Mouse (Mus musculus) layer of hippocampus, adult 2 months (tissue): Measurements from ENCODE around the gene Tor1aip1. TPM values are rescaled to one million over a fixed set of nuclear protein-coding genes. Genes with fewer than 3 reads are reported as not detected.

ENCODE experiments used
- DNase-seq, 2 experiments: peaks; one replicate each; pipeline ENCODE4 v3.0.0; 2022; ENCODE audit warnings: low spot score in 2 of 2
- H3K27ac ChIP-seq: fragments of 200-600 bp; 2 replicates; pipeline ENCODE4 v1.8.1; 2022
- H3K4me3 ChIP-seq: fragments of 200-600 bp; 2 replicates; pipeline ENCODE4 v1.8.1; 2022; ENCODE audit warnings: mild to moderate bottlenecking
- CTCF ChIP-seq: fragments of 200-600 bp; conservative IDR thresholded peaks from 2 replicates; pipeline ENCODE4 v1.8.1; 2022; ENCODE audit warnings: antibody characterized with exemption, mild to moderate bottlenecking, moderate library complexity
- total RNA-seq, 2 experiments: library from RNA; stranded (reverse); gene quantifications; 2 replicates each; pipeline ENCODE4 v1.2.3; 2021

Gene Tor1aip1
- total RNA-seq, 2 experiments from 2014 or later: 32.7 to 33.6 TPM

DNA sequence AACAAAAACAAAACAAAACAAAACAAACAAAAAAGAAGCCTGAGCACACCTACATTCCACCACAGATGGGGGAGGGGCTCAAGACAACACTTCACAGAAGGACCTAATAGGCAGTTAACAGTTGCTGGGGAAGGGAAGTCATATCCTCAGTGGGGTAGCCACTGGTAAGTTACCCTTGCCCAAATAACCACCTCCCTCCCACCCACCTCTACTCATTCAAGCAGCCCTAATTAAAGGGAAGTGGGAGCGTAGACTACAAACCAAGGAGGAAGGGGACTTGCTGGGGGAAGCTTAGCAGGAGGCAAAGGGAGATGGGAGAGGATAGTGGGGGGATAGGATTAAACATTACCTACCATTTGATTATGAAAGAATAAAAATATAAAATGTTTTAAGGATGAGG lies 15.9 kb downstream of the Tor1aip1 start:
- no peak overlapping the region for H3K4me3 ChIP-seq
- no peak overlapping the region for H3K27ac ChIP-seq
- no peak for TF ChIP-seq CTCF
- DNase-seq: no peak

DNA sequence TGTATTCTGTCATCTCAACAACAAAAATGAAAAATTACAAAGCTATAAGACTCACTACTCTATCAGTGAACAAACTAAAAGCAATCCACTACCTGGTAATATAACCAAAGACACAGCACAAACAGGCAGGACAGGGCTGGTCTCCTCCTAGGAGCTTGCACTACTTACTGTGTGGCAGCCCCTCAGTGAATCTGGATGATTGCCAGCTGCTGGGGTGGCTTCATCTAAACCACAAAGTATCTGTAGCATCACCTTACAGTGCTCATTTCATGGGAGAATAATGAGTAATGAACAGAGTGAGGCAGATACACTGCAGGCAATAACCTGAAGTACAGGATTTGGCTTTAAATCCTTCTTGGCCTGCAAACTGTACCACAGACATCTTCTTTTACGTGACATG lies 16.5 kb downstream of the Tor1aip1 start:
- Histone ChIP-seq H3K4me3 (no peak overlapping the region), H3K27ac (no peak overlapping the region)
- no peak for TF ChIP-seq CTCF
- no peak for DNase-seq

DNA sequence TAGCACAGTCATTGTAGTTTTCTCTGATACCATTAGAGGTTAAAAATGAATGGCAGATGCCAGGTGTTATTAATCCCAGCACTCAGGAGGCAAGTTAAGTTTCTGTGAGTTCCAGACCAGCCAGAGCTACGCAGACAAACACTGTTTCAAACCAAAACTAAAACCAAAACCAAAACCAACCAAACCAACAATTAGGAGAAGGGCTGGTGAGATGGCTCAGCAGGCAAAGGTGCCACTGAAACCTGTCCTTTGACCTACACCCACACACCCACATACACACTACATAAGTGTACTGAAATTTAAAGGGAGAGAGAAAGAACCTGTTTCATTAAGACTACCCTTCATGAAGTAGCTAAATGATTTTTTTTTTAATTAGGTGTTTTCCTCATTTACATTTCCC lies 27.3 kb downstream of the Tor1aip1 start:
- TF ChIP-seq CTCF: no peak
- Histone ChIP-seq H3K27ac (no peak overlapping the region), H3K4me3 (no peak overlapping the region)
- no peak for DNase-seq

DNA sequence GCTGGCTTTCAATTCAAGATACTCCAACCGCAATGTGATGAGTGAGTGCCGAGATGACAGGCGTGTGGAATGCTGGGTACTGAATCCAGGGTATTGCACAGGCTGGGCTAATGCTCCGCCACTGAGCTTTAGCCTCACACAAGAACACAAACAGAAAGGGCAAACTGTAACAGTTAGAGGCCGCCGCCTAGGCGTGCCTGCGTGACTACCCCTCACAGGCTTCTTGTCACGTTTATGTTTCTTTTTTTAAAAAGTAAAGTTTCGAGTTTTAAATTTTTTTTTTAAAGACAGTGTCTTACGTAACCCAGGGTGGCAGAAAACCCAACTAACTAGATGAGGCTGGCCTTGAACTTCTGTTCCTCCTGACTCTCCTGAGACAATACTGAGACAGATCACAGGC lies 30.4 kb downstream of the Tor1aip1 start:
- no peak for DNase-seq
- Histone ChIP-seq H3K27ac (no peak overlapping the region), H3K4me3 (no peak overlapping the region)
- TF ChIP-seq CTCF: no peak

DNA sequence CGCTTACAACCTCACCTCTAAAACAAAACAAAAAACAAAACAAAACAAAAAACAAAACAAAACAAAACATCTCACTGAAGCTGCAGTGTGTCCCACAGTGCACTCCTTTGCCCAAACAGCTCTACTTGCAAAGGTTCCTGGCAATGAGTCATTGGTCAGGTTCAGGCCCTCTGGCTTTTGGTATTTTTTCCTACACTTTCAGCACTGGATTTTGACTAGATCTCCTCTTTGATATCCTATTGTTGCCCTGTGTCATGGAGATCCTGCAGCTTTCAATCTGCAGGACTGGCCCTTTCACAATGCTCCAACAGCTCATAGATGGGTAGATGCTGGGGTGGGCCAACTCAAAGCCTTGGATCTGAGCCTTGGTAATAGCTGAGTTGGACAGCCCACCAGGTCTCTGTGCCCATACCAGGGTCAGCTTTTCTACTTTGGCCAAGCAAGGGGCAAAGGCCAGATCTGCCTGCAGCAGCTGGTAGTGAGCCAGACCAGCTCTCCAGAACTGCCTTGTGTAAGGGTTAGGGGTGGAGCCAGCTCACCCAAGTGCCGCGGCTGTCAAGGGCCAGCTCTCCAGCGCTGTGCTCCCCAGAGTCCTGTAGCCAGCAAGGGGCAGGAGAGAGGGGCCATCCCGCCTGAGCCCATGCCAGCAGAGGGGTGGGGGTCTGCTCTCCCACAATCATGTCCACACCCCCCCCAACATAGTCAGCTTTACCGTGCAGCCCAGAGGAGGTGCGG lies 32.9 kb downstream of the Tor1aip1 start:
- TF ChIP-seq CTCF: no peak
- DNase-seq: no peak

DNA sequence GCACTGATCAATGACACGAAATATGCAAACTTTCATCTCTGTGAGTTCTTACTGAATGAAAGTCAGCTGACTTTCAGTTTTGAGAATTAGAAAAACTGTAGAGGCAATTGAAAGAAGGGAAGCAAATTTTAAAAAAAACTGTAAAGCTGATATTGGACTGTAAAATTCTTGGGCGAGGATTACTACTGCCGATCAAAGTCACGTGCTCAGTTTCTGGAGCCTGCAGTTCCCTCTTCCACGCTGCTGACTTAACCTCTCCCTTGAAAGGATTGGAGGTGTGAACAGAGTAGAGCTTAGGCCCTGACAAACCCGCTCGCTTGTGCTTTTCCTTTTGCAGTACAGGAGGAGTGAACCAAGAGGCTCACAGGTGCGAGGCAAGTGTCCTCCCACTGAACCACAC lies 33.9 kb downstream of the Tor1aip1 start:
- no peak overlapping the region for H3K4me3 ChIP-seq
- no peak overlapping the region for H3K27ac ChIP-seq
- TF ChIP-seq CTCF: no peak
- no peak for DNase-seq

More for the DNA sequence above, 32.9 kb downstream of the Tor1aip1 start:
- no peak overlapping the region for H3K27ac ChIP-seq
- no peak overlapping the region for H3K4me3 ChIP-seq

DNA sequence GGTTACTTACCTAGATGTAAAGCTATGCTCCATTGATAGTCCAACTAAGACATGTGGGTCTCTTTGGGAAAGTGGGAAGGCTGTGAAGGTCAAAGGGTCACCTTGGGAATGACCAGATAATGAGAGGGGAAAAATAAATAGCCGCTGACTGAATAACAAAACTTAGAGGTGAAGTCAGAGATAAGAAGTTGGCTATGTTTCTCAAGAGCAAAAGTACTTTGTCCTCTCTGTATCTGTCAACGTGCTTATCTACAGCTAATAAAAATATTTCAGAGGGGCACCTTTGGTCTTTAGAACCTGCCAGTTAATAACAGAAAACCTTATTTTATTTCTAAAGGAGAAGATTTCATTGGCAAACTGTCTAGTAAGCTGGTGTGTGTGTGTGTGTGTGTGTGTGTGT lies 40.7 kb downstream of the Tor1aip1 start:
- DNase-seq: no peak
- TF ChIP-seq CTCF: no peak
- no peak overlapping the region for H3K4me3 ChIP-seq
- H3K27ac ChIP-seq: no peak overlapping the region

DNA sequence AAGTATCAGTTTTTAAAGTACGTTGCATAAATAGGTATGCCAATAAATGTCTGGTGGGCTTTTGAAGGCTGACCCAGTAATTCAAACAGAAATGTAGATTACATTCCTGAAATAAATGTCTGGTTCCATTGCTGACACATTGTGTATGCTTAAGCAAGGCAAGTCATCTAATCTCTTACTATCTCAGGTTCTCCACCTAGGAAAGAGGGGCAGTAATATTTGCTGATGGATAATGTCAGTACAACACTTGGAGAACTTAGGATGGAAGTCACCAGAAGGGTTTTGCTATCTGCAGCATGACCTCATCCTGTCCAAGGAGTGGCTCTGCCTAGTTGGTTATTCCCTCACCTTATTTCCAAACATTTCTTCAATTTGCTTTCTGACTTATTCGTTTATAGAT lies 41.8 kb downstream of the Tor1aip1 start:
- no peak for DNase-seq
- TF ChIP-seq CTCF: no peak
- H3K27ac ChIP-seq: no peak overlapping the region

DNA sequence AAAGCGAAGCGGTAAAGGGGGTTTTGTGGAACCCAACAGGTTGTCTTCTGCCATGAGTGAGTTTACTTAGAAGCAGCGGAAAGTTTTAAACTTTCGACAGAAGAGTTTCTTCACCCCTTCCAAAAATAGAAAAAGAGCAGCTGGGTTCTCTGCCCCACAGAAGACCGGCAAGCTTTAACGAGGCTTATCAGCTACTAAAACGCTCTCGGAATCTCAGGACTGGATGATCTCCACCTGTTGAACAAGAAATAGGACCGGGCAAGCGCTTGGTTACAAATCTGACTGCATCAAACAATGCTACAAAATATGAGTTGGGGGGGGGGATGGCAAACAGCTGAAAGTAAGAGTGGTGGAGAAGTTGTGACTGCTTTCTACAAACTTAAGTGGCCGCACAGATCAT lies 45.9 kb downstream of the Tor1aip1 start:
- no peak for DNase-seq
- Histone ChIP-seq H3K27ac (no peak overlapping the region), H3K4me3 (no peak overlapping the region)
- TF ChIP-seq CTCF: no peak

More for the DNA sequence above, 41.8 kb downstream of the Tor1aip1 start:
- no peak overlapping the region for H3K4me3 ChIP-seq

DNA sequence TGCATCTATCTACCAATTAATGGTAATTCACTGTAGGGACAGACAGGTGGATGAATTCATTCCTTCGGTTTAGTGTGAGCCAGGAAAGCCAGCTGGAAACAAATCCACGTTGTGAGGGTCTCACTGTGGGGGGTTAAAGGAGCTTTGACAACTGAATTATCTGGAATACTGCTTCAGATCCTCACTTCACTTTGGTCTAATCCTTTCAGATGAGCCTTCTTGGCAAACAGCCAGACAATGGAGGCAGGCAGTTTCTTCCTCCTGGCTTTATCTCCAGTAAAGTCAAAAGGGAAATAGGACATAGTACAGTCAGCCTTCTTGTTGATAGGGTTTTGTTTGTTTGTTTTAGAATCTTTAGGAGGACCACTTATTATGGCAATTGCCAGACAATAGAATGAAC lies 46.9 kb downstream of the Tor1aip1 start:
- no peak for TF ChIP-seq CTCF
- H3K27ac ChIP-seq: no peak overlapping the region
- H3K4me3 ChIP-seq: no peak overlapping the region
- no peak for DNase-seq

DNA sequence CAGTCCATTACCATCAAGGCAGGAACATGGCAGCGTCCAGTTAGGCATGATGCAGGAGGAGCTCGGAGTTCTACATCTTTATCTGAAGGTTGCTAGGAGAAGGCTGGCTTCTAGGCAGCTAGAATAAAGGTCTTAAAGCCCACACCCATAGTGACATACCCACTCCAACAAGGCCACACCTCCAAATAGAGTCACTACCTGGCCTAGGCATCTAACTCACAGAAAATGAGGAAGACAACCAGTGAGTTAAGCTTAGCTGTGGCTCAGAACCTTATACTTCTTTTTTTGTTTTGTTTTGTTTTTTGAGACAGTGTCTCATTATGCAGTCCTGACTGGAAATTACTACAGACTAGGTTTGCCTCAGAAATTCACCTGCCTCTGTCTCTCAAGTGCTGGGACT lies 48.7 kb downstream of the Tor1aip1 start:
- no peak for TF ChIP-seq CTCF
- DNase-seq: no peak
- no peak overlapping the region for H3K4me3 ChIP-seq
- no peak overlapping the region for H3K27ac ChIP-seq

DNA sequence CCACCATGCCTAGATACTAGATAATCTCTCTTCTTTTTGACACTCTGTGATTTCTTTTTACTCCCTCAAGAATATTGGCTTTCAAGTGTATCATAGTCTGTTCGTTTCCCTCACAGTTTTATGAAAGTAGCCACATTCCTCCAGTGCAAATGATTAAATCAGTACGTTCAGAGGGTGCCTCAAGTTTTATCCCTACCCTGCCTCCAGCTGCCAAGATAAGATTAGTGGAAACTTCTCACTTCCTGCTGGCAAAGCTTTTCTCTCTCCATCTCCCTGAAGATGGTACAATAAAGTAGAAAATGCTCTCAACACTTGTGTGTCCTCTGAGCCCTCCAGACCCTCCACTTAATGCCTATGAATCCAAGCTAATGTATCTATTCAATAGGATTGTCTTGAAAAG lies 61.3 kb downstream of the Tor1aip1 start:
- Histone ChIP-seq H3K4me3 (no peak overlapping the region), H3K27ac (no peak overlapping the region)
- no peak for TF ChIP-seq CTCF
- DNase-seq: no peak

DNA sequence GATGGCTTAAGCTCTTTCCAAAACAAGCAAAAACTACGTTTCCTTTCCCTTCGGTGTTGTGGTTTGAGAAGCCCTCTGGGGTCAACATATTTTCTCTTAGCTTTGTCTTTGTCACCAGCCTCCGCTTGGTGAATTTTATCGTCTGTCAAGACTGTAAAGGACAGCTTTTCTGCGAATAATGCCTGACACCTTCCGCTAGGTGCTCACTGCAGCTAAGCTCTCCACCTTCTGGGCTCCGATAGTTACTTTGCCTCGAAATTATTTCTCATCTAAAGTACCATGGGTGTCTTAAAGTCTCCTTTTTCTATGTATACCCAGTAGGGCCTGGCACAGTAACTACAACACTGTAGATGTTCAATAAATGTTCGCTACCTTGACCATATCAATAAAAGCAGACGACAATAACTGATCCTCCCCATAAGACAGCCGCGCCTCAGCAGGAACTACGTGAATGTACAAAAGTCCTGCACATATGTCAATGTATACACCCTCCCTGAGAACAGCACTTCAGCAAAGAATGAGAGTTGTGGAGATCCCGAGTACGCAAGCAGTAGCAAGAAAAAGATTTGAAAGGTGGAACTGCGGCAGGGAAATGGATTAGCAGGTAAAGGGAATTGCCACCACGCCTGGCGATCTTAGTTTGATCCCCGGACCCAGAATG lies 62.4 kb downstream of the Tor1aip1 start:
- no peak for DNase-seq
- Histone ChIP-seq H3K27ac (peak overlapping the region; percentile 98), H3K4me3 (peak overlapping the region; percentile 92)
- peak; percentile 63 for TF ChIP-seq CTCF
